ENCODE assay signal across 25 mouse cellular contexts in genomic region chr9:14901757-14902156, GRCm38 (mm10). TPM values are rescaled to one million over a fixed set of nuclear protein-coding genes. Genes with fewer than 3 reads are reported as not detected.
DNase-seq lines count a peak whose midpoint lies in the region; ATAC-seq and TF ChIP-seq lines count a peak whose summit lies in the region.
"Had no signal": no experiment of that assay in that cellular context is flagged by ENCODE, and none has a peak within 500 bp of the region (broad histone marks: within the 10 kb centered on the region; RNA-seq: fewer than 3 reads in every experiment).

No protein-coding gene starts in this region.

- no peak for ATAC-seq in lung, embryonic 14.5 days (ENCODE audit: insufficient read depth)
- ATAC-seq in intestine, embryonic 15.5 days: peak; percentile 80
- peak; percentile 56; the same call in 1 of the 2 replicates for ATAC-seq in intestine, postnatal 0 days
- ATAC-seq in liver, embryonic 12.5 days: no peak
- ATAC-seq in erythroid progenitor cell, adult 5-6 weeks (replicated peaks; ENCODE audit: low FRiP score, poor library complexity, severe bottlenecking): no peak
- ATAC-seq: forebrain, postnatal 0 days; hindbrain, embryonic 16.5 days had no signal

- no peak for TF ChIP-seq POLR2A in lung, adult 2 months (IDR thresholded peaks at IDR 0.05; ENCODE audit: borderline replicate concordance, extremely low read depth, low read depth, low read length)

- peak; percentile 54 for DNase-seq in lung, embryonic 14.5 days
- DNase-seq in lung, adult 2 months: no peak
- peak; percentile 38 for DNase-seq in yolk sac, embryonic 10.5 days (ENCODE audit: low spot score)
- DNase-seq: adrenal gland, postnatal 10 days; cerebellum, adult 11-12 months; cerebellum, adult 9-10 months; cerebellum, postnatal 25 days; forebrain, postnatal 0 days; gastrocnemius, postnatal 14 days; heart, adult 2 months; heart, postnatal 14 days had no signal

- no peak overlapping the region for H3K4me3 ChIP-seq in lung, embryonic 14.5 days (ENCODE audit: low read depth, low read length)
- H3K4me3 ChIP-seq in lung, adult 2 months (replicated peaks; ENCODE audit: extremely low read depth, low read depth, low read length): no peak overlapping the region
- no peak overlapping the region for H3K4me3 ChIP-seq in intestine, embryonic 15.5 days (replicated peaks)
- H3K4me3 ChIP-seq in intestine, postnatal 0 days (ENCODE audit: low read depth, low read length): no peak overlapping the region
- no peak overlapping the region for H3K4me3 ChIP-seq in liver, embryonic 12.5 days
- H3K4me3 ChIP-seq: embryonic facial prominence, embryonic 12.5 days; forebrain, embryonic 12.5 days; heart, adult 2 months; heart, embryonic 15.5 days; hindbrain, embryonic 10.5 days had no signal

- H3K9me3 ChIP-seq in lung, embryonic 14.5 days (ENCODE audit: low read depth, low read length): no peaks in the 10 kb centered on the region
- no peaks in the 10 kb centered on the region for H3K9me3 ChIP-seq in intestine, embryonic 15.5 days
- no peaks in the 10 kb centered on the region for H3K9me3 ChIP-seq in intestine, postnatal 0 days (ENCODE audit: control insufficient read depth)
- no peaks in the 10 kb centered on the region for H3K9me3 ChIP-seq in liver, embryonic 12.5 days (replicated peaks)
- H3K9me3 ChIP-seq: embryonic facial prominence, embryonic 12.5 days; forebrain, embryonic 12.5 days; heart, embryonic 15.5 days; hindbrain, embryonic 10.5 days had no signal

- H3K27me3 ChIP-seq in lung, embryonic 14.5 days (ENCODE audit: insufficient read depth, low read length): no peaks in the 10 kb centered on the region
- H3K27me3 ChIP-seq in intestine, embryonic 15.5 days (replicated peaks): no peaks in the 10 kb centered on the region
- H3K27me3 ChIP-seq in intestine, postnatal 0 days (replicated peaks; ENCODE audit: control insufficient read depth, insufficient read depth, low read length): no peaks in the 10 kb centered on the region
- 0 out of 2 replicates have a peak, but pooled peaks cover 5% of the 10 kb centered on the region for H3K27me3 ChIP-seq in liver, embryonic 12.5 days (replicated peaks)
- H3K27me3 ChIP-seq: embryonic facial prominence, embryonic 12.5 days; forebrain, embryonic 12.5 days had no signal

- no peak overlapping the region for H3K4me2 ChIP-seq in lung, embryonic 14.5 days
- no peak overlapping the region for H3K4me2 ChIP-seq in intestine, embryonic 15.5 days (replicated peaks)
- no peak overlapping the region for H3K4me2 ChIP-seq in intestine, postnatal 0 days (replicated peaks; ENCODE audit: low read depth)
- H3K4me2 ChIP-seq in liver, embryonic 12.5 days: no peak overlapping the region
- H3K4me2 ChIP-seq: embryonic facial prominence, embryonic 12.5 days; forebrain, embryonic 12.5 days; heart, embryonic 11.5 days; heart, embryonic 15.5 days had no signal

- no peak overlapping the region for H3K27ac ChIP-seq in lung, embryonic 14.5 days (ENCODE audit: low read depth)
- H3K27ac ChIP-seq in intestine, embryonic 15.5 days: no peak overlapping the region
- no peak overlapping the region for H3K27ac ChIP-seq in intestine, postnatal 0 days (ENCODE audit: low read depth, low read length)
- H3K27ac ChIP-seq in liver, embryonic 12.5 days: no peak overlapping the region
- H3K27ac ChIP-seq: embryonic facial prominence, embryonic 12.5 days; forebrain, embryonic 12.5 days; heart, adult 2 months; heart, embryonic 15.5 days had no signal

- no peak overlapping the region for H3K9ac ChIP-seq in lung, embryonic 14.5 days
- H3K9ac ChIP-seq in intestine, embryonic 15.5 days: no peak overlapping the region
- H3K9ac ChIP-seq in intestine, postnatal 0 days (ENCODE audit: low read depth, low read length): no peak overlapping the region
- no peak overlapping the region for H3K9ac ChIP-seq in liver, embryonic 12.5 days
- H3K9ac ChIP-seq: embryonic facial prominence, embryonic 12.5 days; forebrain, embryonic 12.5 days; forebrain, postnatal 0 days; heart, embryonic 15.5 days had no signal

- H3K36me3 ChIP-seq in lung, embryonic 14.5 days (ENCODE audit: insufficient read depth): no peaks in the 10 kb centered on the region
- no peaks in the 10 kb centered on the region for H3K36me3 ChIP-seq in intestine, embryonic 15.5 days
- no peaks in the 10 kb centered on the region for H3K36me3 ChIP-seq in intestine, postnatal 0 days (ENCODE audit: control insufficient read depth, insufficient read depth)
- H3K36me3 ChIP-seq in liver, embryonic 12.5 days: no peaks in the 10 kb centered on the region
- H3K36me3 ChIP-seq: embryonic facial prominence, embryonic 12.5 days; forebrain, embryonic 12.5 days; heart, embryonic 15.5 days; hindbrain, embryonic 10.5 days had no signal

- TF ChIP-seq CTCF in lung, embryonic 14.5 days (IDR thresholded peaks at IDR 0.05; ENCODE audit: low read depth): no peak
- no peak for TF ChIP-seq CTCF in lung, adult 2 months (IDR thresholded peaks at IDR 0.05; ENCODE audit: insufficient read depth, low read length)
- no peak for TF ChIP-seq CTCF in intestine, postnatal 0 days (IDR thresholded peaks at IDR 0.05; ENCODE audit: low read depth)

- peaks cover 12% of the 10 kb centered on the region; the same call in 1 of the 2 replicates for H3K4me1 ChIP-seq in lung, embryonic 14.5 days (ENCODE audit: insufficient read depth)
- no peaks in the 10 kb centered on the region for H3K4me1 ChIP-seq in lung, adult 2 months (ENCODE audit: control insufficient read depth, insufficient read depth, low read length)
- peaks cover 7% of the 10 kb centered on the region for H3K4me1 ChIP-seq in intestine, embryonic 15.5 days (replicated peaks)
- H3K4me1 ChIP-seq in intestine, postnatal 0 days (replicated peaks; ENCODE audit: control insufficient read depth, insufficient read depth, low read length): no peaks in the 10 kb centered on the region
- H3K4me1 ChIP-seq in liver, embryonic 12.5 days: peaks cover 22% of the 10 kb centered on the region; the same call in 1 of the 2 replicates

- WGBS in lung, embryonic 14.5 days: 34% methylated on average over 7 of the region's 7 CpGs
- 48% methylated on average over 7 of the region's 7 CpGs for WGBS in lung, adult 2 months
- WGBS in intestine, embryonic 15.5 days: 54% methylated on average over 7 of the region's 7 CpGs
- WGBS in intestine, postnatal 0 days: 40% methylated on average over 7 of the region's 7 CpGs
- WGBS in liver, embryonic 12.5 days (ENCODE audit: insufficient replicate concordance): 51% methylated on average over 7 of the region's 7 CpGs

RNA-seq across cellular contexts. Expression of gene Izumo1r, which starts 2.0 kb away (rescaled TPM):
- polyA plus RNA-seq in lung, embryonic 14.5 days (2014; fragmentation: Nextera tagmentation; extraction: Ambion mirVana): 0.34 and 0.47 TPM in 2 replicates
- polyA plus RNA-seq in lung, adult 2 months (2012; rRNA removed): 1.5 TPM in 2 replicates
- polyA plus RNA-seq in intestine, embryonic 15.5 days (2015; fragmentation: Nextera tagmentation; extraction: Ambion mirVana): not detected in 2 replicates
- polyA plus RNA-seq in intestine, postnatal 0 days (2015; fragmentation: Nextera tagmentation; extraction: Ambion mirVana): not detected in 2 replicates
- polyA plus RNA-seq in liver, embryonic 12.5 days (2016; fragmentation: Nextera tagmentation; extraction: Ambion mirVana): not detected in 2 replicates
- 2.5 TPM in 1 of 2 replicates, not detected in the other for total RNA-seq in erythroid progenitor cell, adult 5-6 weeks (2015; ENCODE audit: low replicate concordance)
- 7.1 TPM in 1 of 2 replicates, not detected in the other for total RNA-seq in erythroid progenitor cell, adult 5-6 weeks (2017; ENCODE audit: low replicate concordance)
- total RNA-seq: forebrain, postnatal 0 days; gastrocnemius, adult 18-20 months; gastrocnemius, postnatal 14 days; heart, adult 2 months; MEL had no signal
- polyA plus RNA-seq: cortical plate, adult 2 months; forebrain, embryonic 12.5 days; forebrain, postnatal 0 days; heart, embryonic 11.5 days; hindbrain, embryonic 10.5 days; hindbrain, embryonic 16.5 days had no signal

RNA-seq across cellular contexts. Expression of gene Gpr83, which starts 41.7 kb away (rescaled TPM):
- polyA plus RNA-seq in lung, embryonic 14.5 days (2014; fragmentation: Nextera tagmentation; extraction: Ambion mirVana): 0.13 and 0.24 TPM in 2 replicates
- polyA plus RNA-seq in lung, adult 2 months (2012; rRNA removed): 0.27 and 0.32 TPM in 2 replicates
- 0.25 and 0.40 TPM in 2 replicates for polyA plus RNA-seq in intestine, embryonic 15.5 days (2015; fragmentation: Nextera tagmentation; extraction: Ambion mirVana)
- 0.22 and 0.35 TPM in 2 replicates for polyA plus RNA-seq in intestine, postnatal 0 days (2015; fragmentation: Nextera tagmentation; extraction: Ambion mirVana)
- 0.07 TPM in 1 of 2 replicates, not detected in the other for polyA plus RNA-seq in liver, embryonic 12.5 days (2016; fragmentation: Nextera tagmentation; extraction: Ambion mirVana)
- total RNA-seq in erythroid progenitor cell, adult 5-6 weeks (2015; ENCODE audit: low replicate concordance): not detected in 2 replicates
- 0.64 TPM in 1 of 2 replicates, not detected in the other for total RNA-seq in erythroid progenitor cell, adult 5-6 weeks (2017; ENCODE audit: low replicate concordance)
- total RNA-seq: gastrocnemius, adult 18-20 months; gastrocnemius, postnatal 14 days; heart, adult 2 months had no signal
- polyA plus RNA-seq: gonadal fat pad, adult 2 months; heart, embryonic 11.5 days had no signal

Comparison
In these comparisons a context has a peak if more than half of its experiments do, and no peak if none do; other contexts are left out.
1. ATAC-seq: peak in intestine, embryonic 15.5 days (single experiment) and intestine, postnatal 0 days (single experiment); none in lung, embryonic 14.5 days (single experiment), liver, embryonic 12.5 days (single experiment) and erythroid progenitor cell, adult 5-6 weeks (single experiment).